Mouse (Mus musculus): ENCODE measurements around the gene Sipa1l3. TPM values are rescaled to one million over a fixed set of nuclear protein-coding genes. Genes with fewer than 3 reads are reported as not detected.

Gene Sipa1l3
- polyA plus RNA-seq, 1 experiment from 2014 or later = 16.8 TPM

DNA sequence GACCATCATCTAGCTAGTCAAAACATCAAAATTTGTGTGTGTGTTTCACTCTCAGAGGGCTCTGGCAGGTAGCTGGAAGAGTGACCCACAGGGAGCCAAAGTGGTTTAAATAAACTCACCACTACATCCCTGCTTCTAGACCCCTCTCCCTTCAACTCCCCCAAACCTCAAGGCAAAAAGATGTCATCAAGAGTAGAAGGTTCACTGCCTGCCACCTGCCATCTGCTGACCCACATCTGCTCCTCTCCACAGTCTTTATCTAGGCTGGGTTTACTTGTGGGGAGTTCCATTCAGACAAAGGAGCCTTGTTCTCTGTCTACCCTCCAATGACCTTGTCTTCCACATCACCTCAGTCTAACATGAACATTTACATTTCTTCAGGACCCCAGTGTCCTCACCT is 239.2 kb downstream of the Sipa1l3 start:
- Histone ChIP-seq H3K27me3 (peaks cover 41% of the 10 kb centered on the region), H3K27ac (replicated peaks) (no peak overlapping the region), H3K4me1 (replicated peaks) (peaks cover 17% of the 10 kb centered on the region), H3K4me3 (no peak overlapping the region), H3K36me3 (no peaks in the 10 kb centered on the region), H3K9me3 (no peaks in the 10 kb centered on the region), H3K4me2 (no peak overlapping the region), H3K9ac (no peak overlapping the region)
- no peak for ATAC-seq (ENCODE audit: low read depth)

DNA sequence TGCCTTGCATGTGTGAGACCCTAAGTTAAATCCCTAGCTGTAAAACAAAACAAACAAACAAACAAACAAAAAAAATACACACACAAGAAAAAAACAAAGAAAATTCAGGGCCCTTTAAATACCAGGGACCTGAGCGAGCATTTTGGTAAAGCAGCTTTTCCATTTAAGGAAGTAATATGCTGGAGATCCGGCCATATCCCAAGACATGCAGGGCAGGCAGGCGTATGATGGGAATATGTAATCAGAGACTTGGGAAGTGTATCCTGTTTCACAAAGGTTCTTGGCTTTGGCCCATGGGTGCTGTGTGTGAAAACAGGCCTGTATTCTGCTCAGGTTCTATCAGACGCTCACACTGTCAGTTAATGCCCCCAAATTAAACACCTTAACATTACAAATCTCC is 240.9 kb downstream of the Sipa1l3 start:
- peaks cover 31% of the 10 kb centered on the region for H3K27me3 ChIP-seq
- H3K36me3 ChIP-seq = no peaks in the 10 kb centered on the region
- ATAC-seq (ENCODE audit: low read depth) = no peak
- H3K4me3 ChIP-seq = no peak overlapping the region
- no peak overlapping the region for H3K27ac ChIP-seq (replicated peaks)
- no peaks in the 10 kb centered on the region for H3K9me3 ChIP-seq
- peaks cover 17% of the 10 kb centered on the region for H3K4me1 ChIP-seq (replicated peaks)
- 94% methylated on average over 4 of the region's 4 CpGs for WGBS
- H3K4me2 ChIP-seq = no peak overlapping the region
- H3K9ac ChIP-seq = no peak overlapping the region

DNA sequence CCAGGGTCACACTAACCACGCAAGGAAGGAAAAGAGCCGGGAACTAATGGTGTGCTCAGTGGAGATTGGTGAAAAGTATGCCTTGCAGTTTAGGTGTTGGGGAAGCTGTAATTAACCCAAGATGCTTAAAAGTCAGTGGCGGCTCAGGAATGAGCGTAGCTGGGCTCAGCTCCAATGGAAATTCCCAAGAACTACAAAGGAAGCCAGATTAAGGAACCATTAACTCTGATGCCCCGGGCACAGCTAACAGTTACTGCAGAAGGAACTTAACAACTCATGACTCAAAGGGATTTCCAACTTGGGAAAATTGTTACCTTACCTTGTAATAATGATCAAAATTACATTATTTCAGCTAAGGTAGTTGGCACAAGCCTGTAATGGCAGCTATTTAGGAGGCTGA is 241.7 kb downstream of the Sipa1l3 start:
- Histone ChIP-seq H3K36me3 (no peaks in the 10 kb centered on the region), H3K9ac (no peak overlapping the region), H3K4me1 (replicated peaks) (peaks cover 11% of the 10 kb centered on the region), H3K27me3 (peaks cover 23% of the 10 kb centered on the region), H3K27ac (replicated peaks) (no peak overlapping the region), H3K4me2 (no peak overlapping the region), H3K4me3 (no peak overlapping the region), H3K9me3 (no peaks in the 10 kb centered on the region)
- ATAC-seq (ENCODE audit: low read depth) = no peak
- WGBS = 78% methylated on average over 5 of the region's 5 CpGs

DNA sequence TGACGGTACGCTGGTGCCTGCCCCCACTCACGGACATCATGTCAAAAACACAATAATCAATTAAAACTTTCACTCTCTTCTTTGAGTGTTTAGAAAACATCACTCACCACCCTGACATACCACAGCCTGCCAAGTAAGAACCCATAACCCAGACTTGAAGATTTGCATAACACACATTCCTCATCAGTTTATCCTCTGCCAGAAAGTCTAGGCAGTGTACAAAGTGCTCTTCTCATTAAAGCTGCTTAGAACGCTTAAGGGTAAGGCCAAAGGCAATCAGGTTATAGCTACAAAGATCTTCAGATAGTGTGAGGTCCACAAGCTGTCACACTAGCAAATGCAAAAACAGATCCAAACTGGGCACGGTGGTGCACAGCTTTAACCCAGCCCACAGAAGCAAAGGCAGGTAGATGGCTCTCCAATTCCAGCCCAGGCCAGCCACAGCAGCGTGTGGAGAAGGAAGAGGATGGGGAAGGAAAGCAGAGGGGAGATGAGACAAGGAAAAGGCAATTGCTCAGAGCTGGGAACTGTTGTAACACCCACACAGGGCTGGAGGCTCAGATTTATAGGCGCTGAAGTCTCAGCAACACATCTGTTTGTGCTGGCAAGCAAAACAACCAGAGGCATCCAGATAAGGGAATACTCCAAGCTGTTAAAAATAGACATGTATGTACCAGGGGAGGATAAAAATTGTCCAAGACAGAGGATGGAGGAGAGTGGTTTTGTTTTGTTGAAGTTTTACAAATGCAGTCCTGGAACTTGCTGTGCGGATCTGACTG is 246.6 kb downstream of the Sipa1l3 start:
- Histone ChIP-seq H3K27me3 (no peaks in the 10 kb centered on the region), H3K9ac (0 out of 2 replicates have a peak overlapping the region, but pooled peaks have one; percentile 6), H3K4me1 (replicated peaks) (no peaks in the 10 kb centered on the region), H3K4me3 (no peak overlapping the region), H3K36me3 (no peaks in the 10 kb centered on the region), H3K9me3 (no peaks in the 10 kb centered on the region), H3K27ac (replicated peaks) (no peak overlapping the region), H3K4me2 (no peak overlapping the region)
- 84% methylated on average over 8 of the region's 8 CpGs for WGBS
- no peak for ATAC-seq (ENCODE audit: low read depth)

DNA sequence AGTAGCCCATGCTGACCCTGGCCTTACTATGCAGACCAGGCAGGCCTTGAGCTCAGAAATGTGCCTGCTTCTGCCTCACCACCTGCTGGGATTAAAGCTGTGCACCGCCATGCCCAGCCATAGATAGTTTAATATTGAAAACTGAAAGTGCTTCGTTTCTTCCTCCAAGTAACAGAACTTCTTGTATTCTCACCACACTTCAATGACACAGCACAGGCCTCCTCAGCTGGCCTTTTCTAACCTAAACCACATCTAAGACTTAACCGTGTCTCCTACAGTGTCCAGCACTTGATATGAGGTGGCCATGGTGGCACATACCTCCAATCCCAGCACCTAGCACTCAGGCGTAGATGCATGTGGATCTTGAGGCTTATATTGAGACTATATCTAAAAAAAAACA is 248.0 kb downstream of the Sipa1l3 start:
- H3K9me3 ChIP-seq = no peaks in the 10 kb centered on the region
- no peak overlapping the region for H3K9ac ChIP-seq
- no peak overlapping the region for H3K27ac ChIP-seq (replicated peaks)
- no peak overlapping the region for H3K4me3 ChIP-seq
- WGBS = 85% methylated on average over 4 of the region's 4 CpGs
- no peaks in the 10 kb centered on the region for H3K27me3 ChIP-seq
- ATAC-seq (ENCODE audit: low read depth) = no peak
- H3K4me2 ChIP-seq = no peak overlapping the region
- H3K36me3 ChIP-seq = no peaks in the 10 kb centered on the region
- no peaks in the 10 kb centered on the region for H3K4me1 ChIP-seq (replicated peaks)

Other genes starting within 250 kb of the Sipa1l3 start
- 28.8 and 31.3 TPM in 2 replicates for gene Spint2, start 236.7 kb downstream of the Sipa1l3 start, polyA plus RNA-seq (2015; fragmentation: Nextera tagmentation; extraction: Ambion mirVana)
- gene Ppp1r14a, start 229.3 kb downstream of the Sipa1l3 start, polyA plus RNA-seq (2015; fragmentation: Nextera tagmentation; extraction: Ambion mirVana) = 24.8 and 28.4 TPM in 2 replicates
- 175 and 176 TPM in 2 replicates for gene Dpf1, start 214.7 kb downstream of the Sipa1l3 start, polyA plus RNA-seq (2015; fragmentation: Nextera tagmentation; extraction: Ambion mirVana)
- 0.22 and 0.37 TPM in 2 replicates for gene Catsperg2, start 208.4 kb upstream of the Sipa1l3 start, polyA plus RNA-seq (2015; fragmentation: Nextera tagmentation; extraction: Ambion mirVana)
- gene Zfp84, start 249.9 kb upstream of the Sipa1l3 start, polyA plus RNA-seq (2015; fragmentation: Nextera tagmentation; extraction: Ambion mirVana) = 13.3 and 17.7 TPM in 2 replicates